Mouse (Mus musculus) olfactory bulb, adult 2 months (tissue): ENCODE results near the gene Entpd1.

Experiments
- CTCF ChIP-seq: fragments of 200-500 bp; IDR thresholded peaks from 2 replicates; pipeline ENCODE4 v1.5.1; 2012; ENCODE audit warnings: low read depth, mild to moderate bottlenecking, low read length, moderate library complexity; ENCODE audit not compliant: insufficient read depth
- POLR2A ChIP-seq: fragments of 200-500 bp; IDR thresholded peaks from 2 replicates; pipeline ENCODE4 v1.6.1; 2012; ENCODE audit warnings: mild to moderate bottlenecking, low read depth, low read length, moderate library complexity; ENCODE audit not compliant: insufficient read depth

- TF ChIP-seq POLR2A (no peak), CTCF (no peak)
Measured at GRCm38 (mm10) chr19:40679632-40680031, 67.5 kb downstream of the Entpd1 start.
